In the genomic region with DNA sequence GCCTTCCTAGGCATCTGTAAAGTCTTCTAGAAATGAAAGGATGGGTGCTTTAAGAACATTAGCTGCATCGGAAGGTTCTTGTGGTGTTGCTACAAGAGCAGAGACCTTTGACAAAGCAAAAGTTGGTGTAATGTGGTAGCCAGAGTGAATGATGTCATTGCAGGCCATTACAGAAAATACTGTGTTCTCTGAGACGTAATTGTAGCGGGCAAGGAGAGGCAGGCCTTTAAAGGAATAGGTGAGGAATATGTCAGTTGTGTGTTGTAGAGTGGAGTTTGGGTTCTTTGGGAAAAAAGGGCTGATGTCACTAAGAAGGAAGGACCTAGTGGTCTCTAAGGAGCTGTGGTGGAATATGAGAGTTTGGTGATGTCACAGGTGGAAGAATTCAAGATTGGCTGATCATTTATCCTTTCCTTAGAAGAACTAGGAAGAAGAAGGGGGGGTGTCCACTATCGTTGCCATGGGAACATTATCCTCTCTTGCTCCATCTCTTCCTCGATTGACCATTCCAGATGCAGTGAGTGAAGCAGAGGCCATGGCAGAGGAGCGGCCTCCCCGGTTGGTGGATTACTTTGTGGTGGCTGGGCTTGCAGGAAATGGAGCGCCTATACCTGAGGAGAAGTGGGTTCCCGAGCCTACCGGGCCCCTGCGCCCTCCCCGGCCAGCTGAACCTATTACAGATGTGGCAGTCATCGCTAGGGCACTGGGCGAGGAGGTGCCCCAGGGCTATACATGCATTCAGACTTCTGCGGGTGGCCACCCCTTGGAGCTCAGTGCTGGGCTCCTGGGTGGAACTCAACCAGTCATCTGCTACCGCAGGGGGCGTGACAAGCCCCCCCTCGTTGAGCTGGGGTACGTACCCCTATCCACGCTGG, we compare ENCODE assay signal across 1 mouse cellular context.
TF ChIP-seq lines count a peak whose summit lies in the region.

No protein-coding gene starts in this region.

TF ChIP-seq in MEL, 35 proteins besides CTCF, POLR2A, EP300 and RAD21:
- TF ChIP-seq ETS1 (IDR thresholded peaks at IDR 0.05; ENCODE audit: low read depth, low read length) = no peak
- no peak for TF ChIP-seq MEF2A (IDR thresholded peaks at IDR 0.05; ENCODE audit: extremely low read depth, insufficient replicate concordance, low read depth, low read length, poor library complexity, severe bottlenecking)
- TF ChIP-seq CHD1 (IDR thresholded peaks at IDR 0.05; ENCODE audit: low read depth, low read length) = no peak
- TF ChIP-seq ZC3H11A (IDR thresholded peaks at IDR 0.05; ENCODE audit: low read depth, low read length) = no peak
- TF ChIP-seq ZKSCAN1 (IDR thresholded peaks at IDR 0.05; ENCODE audit: low read depth, low read length) = no peak
- no peak for TF ChIP-seq MAZ (IDR thresholded peaks at IDR 0.05; ENCODE audit: low read depth, low read length)
- TF ChIP-seq MYB (IDR thresholded peaks at IDR 0.05; ENCODE audit: low read depth, low read length) = no peak
- TF ChIP-seq TBP (IDR thresholded peaks at IDR 0.05; ENCODE audit: low read depth, low read length) = no peak
- TF ChIP-seq NRF1 (IDR thresholded peaks at IDR 0.05; ENCODE audit: insufficient read depth, low read depth, low read length, poor library complexity, severe bottlenecking) = no peak
- no peak for TF ChIP-seq ELF1 (IDR thresholded peaks at IDR 0.05; ENCODE audit: low read depth, low read length)
- no peak for TF ChIP-seq POLR2AphosphoS2 (IDR thresholded peaks at IDR 0.05; ENCODE audit: low read length)
- no peak for TF ChIP-seq NELFE (IDR thresholded peaks at IDR 0.05; ENCODE audit: low read depth, low read length)
- TF ChIP-seq POLR2AphosphoS5 (IDR thresholded peaks at IDR 0.05; ENCODE audit: borderline replicate concordance, low read depth, low read length) = no peak
- TF ChIP-seq JUND (IDR thresholded peaks at IDR 0.05; ENCODE audit: low read depth, low read length) = no peak
- no peak for TF ChIP-seq HCFC1 (IDR thresholded peaks at IDR 0.05; ENCODE audit: low read depth, low read length)
- TF ChIP-seq RCOR1 (IDR thresholded peaks at IDR 0.05; ENCODE audit: low read depth, low read length) = no peak
- no peak for TF ChIP-seq MAX (IDR thresholded peaks at IDR 0.05; ENCODE audit: low read length)
- no peak for TF ChIP-seq UBTF (IDR thresholded peaks at IDR 0.05; ENCODE audit: borderline replicate concordance, insufficient read depth, low read depth, low read length)
- no peak for TF ChIP-seq MAFK (IDR thresholded peaks at IDR 0.05; ENCODE audit: borderline replicate concordance, low read depth, low read length)
